Mouse (Mus musculus) C2C12 (cell line): ENCODE results near the gene Pou3f1. TPM values are rescaled to one million over a fixed set of nuclear protein-coding genes. Genes with fewer than 3 reads are reported as not detected.

Experiments
- H3K27me3 ChIP-seq: one replicate; pipeline ENCODE4 v1.6.1; 2011; ENCODE audit not compliant: control insufficient read depth, insufficient read depth, insufficient read length
- H3K36me3 ChIP-seq: one replicate; pipeline ENCODE4 v1.6.1; 2011; ENCODE audit not compliant: control insufficient read depth, insufficient read depth
- H3K4me3 ChIP-seq: one replicate; pipeline ENCODE4 v1.5.1; 2011; ENCODE audit warnings: mild to moderate bottlenecking, control low read depth; ENCODE audit not compliant: poor library complexity, insufficient read depth, severe bottlenecking
- H3K79me2 ChIP-seq: one replicate; pipeline ENCODE4 v1.6.1; 2011; ENCODE audit not compliant: control insufficient read depth, insufficient read depth
- H3K79me3 ChIP-seq: one replicate; pipeline ENCODE4 v1.6.1; 2011; ENCODE audit warnings: low read depth, control low read depth
- H3ac ChIP-seq: one replicate; pipeline ENCODE3; 2011; ENCODE audit warnings: low read depth; ENCODE audit not compliant: control insufficient read depth, insufficient read length
- CEBPB ChIP-seq: IDR thresholded peaks from one replicate; pipeline ENCODE4 v1.6.1; 2011; ENCODE audit warnings: low read depth, mild to moderate bottlenecking, control low read depth, moderate library complexity
- CTCF ChIP-seq: IDR thresholded peaks from one replicate; pipeline ENCODE4 v1.5.1; 2011; ENCODE audit not compliant: control insufficient read depth, insufficient read depth, insufficient read length
- FOSL1 ChIP-seq: IDR thresholded peaks from one replicate; pipeline ENCODE4 v1.8.0; 2011; ENCODE audit warnings: mild to moderate bottlenecking, low read length; ENCODE audit not compliant: poor library complexity, insufficient read depth, severe bottlenecking
- MAX ChIP-seq: IDR thresholded peaks from one replicate; pipeline ENCODE4 v1.6.1; 2011; ENCODE audit warnings: mild to moderate bottlenecking, control low read depth
- MYOD1 ChIP-seq: IDR thresholded peaks from one replicate; pipeline ENCODE4 v1.6.1; 2011; ENCODE audit warnings: low read depth; ENCODE audit not compliant: control insufficient read depth, insufficient read length
- MYOG ChIP-seq: IDR thresholded peaks from one replicate; pipeline ENCODE4 v1.6.1; 2011; ENCODE audit not compliant: control insufficient read depth, insufficient read length; ENCODE audit errors: extremely low read depth
- USF1 ChIP-seq: IDR thresholded peaks from one replicate; pipeline ENCODE4 v1.6.1; 2011; ENCODE audit warnings: low read depth, mild to moderate bottlenecking, control low read depth, moderate library complexity
- polyA plus RNA-seq: library from polyadenylated mRNA; unstranded; fragments of >200 nt; fragmentation: generic; extraction: Trizol; gene quantifications from one replicate; pipeline ENCODE4 v1.2.1, GENCODE M21; 2012; ENCODE audit warnings: missing spikeins

Pou3f1 gene
- polyA plus RNA-seq, 1 experiment: 0.01 TPM

GRCm38 (mm10) chr4:124656854-124657650 lies 445 bp downstream of the Pou3f1 start:
- Histone ChIP-seq H3ac (peak overlapping the region; percentile 49), H3K36me3 (no peaks in the 10 kb centered on the region), H3K27me3 (peaks cover 71% of the 10 kb centered on the region), H3K79me2 (no peaks in the 10 kb centered on the region), H3K4me3 (no peak overlapping the region), H3K79me3 (no peaks in the 10 kb centered on the region)
- TF ChIP-seq FOSL1: no peak
- no peak for TF ChIP-seq CTCF
- no peak for TF ChIP-seq USF1
- TF ChIP-seq MAX: peak; percentile 40
- TF ChIP-seq CEBPB: no peak

GRCm38 (mm10) chr4:124657781-124658180 lies 1.2 kb downstream of the Pou3f1 start:
- Histone ChIP-seq H3K27me3 (peaks cover 76% of the 10 kb centered on the region), H3K79me2 (no peaks in the 10 kb centered on the region), H3K79me3 (no peaks in the 10 kb centered on the region), H3ac (no peak overlapping the region), H3K4me3 (no peak overlapping the region), H3K36me3 (no peaks in the 10 kb centered on the region)
- TF ChIP-seq MYOD1 (no peak), MYOG (no peak), FOSL1 (no peak), MAX (no peak), USF1 (no peak), CTCF (no peak), CEBPB (no peak)

GRCm38 (mm10) chr4:124658412-124658851 lies 1.8 kb downstream of the Pou3f1 start:
- Histone ChIP-seq H3ac (no peak overlapping the region), H3K79me2 (no peaks in the 10 kb centered on the region), H3K36me3 (no peaks in the 10 kb centered on the region), H3K4me3 (no peak overlapping the region), H3K79me3 (no peaks in the 10 kb centered on the region), H3K27me3 (peaks cover 82% of the 10 kb centered on the region)
- TF ChIP-seq CTCF (no peak), USF1 (no peak), FOSL1 (no peak), CEBPB (no peak), MYOG (no peak), MAX (no peak), MYOD1 (no peak)

GRCm38 (mm10) chr4:124659251-124660217 lies 2.9 kb downstream of the Pou3f1 start:
- no peak for TF ChIP-seq MYOG
- no peak for TF ChIP-seq USF1
- no peak for TF ChIP-seq MAX
- no peak for TF ChIP-seq MYOD1
- no peak for TF ChIP-seq CEBPB
- TF ChIP-seq FOSL1: no peak
- no peak for TF ChIP-seq CTCF
- Histone ChIP-seq H3K4me3 (no peak overlapping the region), H3K36me3 (no peaks in the 10 kb centered on the region), H3K79me3 (no peaks in the 10 kb centered on the region), H3K79me2 (no peaks in the 10 kb centered on the region), H3ac (no peak overlapping the region), H3K27me3 (peaks cover 92% of the 10 kb centered on the region)

DNA sequence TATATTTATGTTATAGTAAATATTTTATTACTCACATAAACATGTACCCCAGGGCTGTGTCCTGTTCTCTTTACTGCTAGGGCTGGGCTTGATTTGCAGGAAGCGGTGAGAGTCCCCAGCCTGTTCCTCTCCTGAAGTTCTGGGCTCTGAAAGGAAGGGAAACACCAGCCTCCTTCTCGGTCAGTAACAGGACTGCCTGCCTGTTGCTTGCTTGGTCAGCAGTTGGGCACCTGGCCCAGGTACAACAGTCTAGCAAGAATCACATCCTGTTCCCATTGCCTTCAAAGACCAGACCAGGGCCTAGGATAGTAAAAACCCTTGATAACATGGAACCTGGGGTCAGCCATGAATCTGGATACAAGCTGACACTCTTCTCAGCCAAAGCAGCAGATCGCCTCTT lies 4.0 kb downstream of the Pou3f1 start:
- TF ChIP-seq CEBPB: no peak
- no peak for TF ChIP-seq MYOD1
- TF ChIP-seq FOSL1: no peak
- TF ChIP-seq CTCF: no peak
- no peak for TF ChIP-seq MYOG
- H3K27me3 ChIP-seq: peaks cover 88% of the 10 kb centered on the region

More for the DNA sequence above, 4.0 kb downstream of the Pou3f1 start:
- H3K79me2 ChIP-seq: no peaks in the 10 kb centered on the region
- no peak overlapping the region for H3ac ChIP-seq
- H3K36me3 ChIP-seq: no peaks in the 10 kb centered on the region
- no peaks in the 10 kb centered on the region for H3K79me3 ChIP-seq
- no peak overlapping the region for H3K4me3 ChIP-seq
